Mouse (Mus musculus) MEL (cell line): Measurements from ENCODE around the gene Odaph.

Source experiments
- MEF2A ChIP-seq: IDR thresholded peaks from 2 replicates; pipeline ENCODE4 v1.6.1; 2014; ENCODE audit warnings: low read depth, mild to moderate bottlenecking, inconsistent platforms, low read length, improper control_type of control experiment; ENCODE audit not compliant: poor library complexity, insufficient replicate concordance, severe bottlenecking; ENCODE audit errors: extremely low read depth
- TAL1 ChIP-seq: IDR thresholded peaks from 2 replicates; pipeline ENCODE4 v1.6.1; 2012; ENCODE audit warnings: mild to moderate bottlenecking, inconsistent platforms, low read length, moderate library complexity, mixed read lengths
- TCF12 ChIP-seq: IDR thresholded peaks from 2 replicates; pipeline ENCODE4 v1.6.1; 2014; ENCODE audit warnings: low read depth, mild to moderate bottlenecking, inconsistent platforms, low read length, improper control_type of control experiment, moderate library complexity

GRCm38 (mm10) chr5:91959096-91959495, 28.2 kb upstream of the Odaph start:
- no peak for TF ChIP-seq TCF12
- TF ChIP-seq TAL1: no peak; the same call in 1 of the 2 replicates
- TF ChIP-seq MEF2A: no peak
